Mouse (Mus musculus): ENCODE results near the gene Agpat3.

Agpat3 gene

GRCm38 (mm10) chr10:78290730-78291535 is 61.4 kb downstream of the Agpat3 start:
- peak; percentile 50 for DNase-seq

GRCm38 (mm10) chr10:78288896-78289295 is 63.4 kb downstream of the Agpat3 start:
- no peak for DNase-seq

GRCm38 (mm10) chr10:78288135-78288534 is 64.2 kb downstream of the Agpat3 start:
- no peak for DNase-seq

GRCm38 (mm10) chr10:78287465-78288132 is 64.7 kb downstream of the Agpat3 start:
- DNase-seq = no peak

- no peak for DNase-seq
Measured at GRCm38 (mm10) chr10:78285959-78286358, 66.3 kb downstream of the Agpat3 start.

GRCm38 (mm10) chr10:78285409-78285808 is 66.9 kb downstream of the Agpat3 start:
- no peak for DNase-seq

- DNase-seq = no peak
Measured at GRCm38 (mm10) chr10:78284812-78285211, 67.5 kb downstream of the Agpat3 start.

GRCm38 (mm10) chr10:78282411-78282810 is 69.9 kb downstream of the Agpat3 start:
- no peak for DNase-seq

- no peak for DNase-seq
Measured at GRCm38 (mm10) chr10:78280486-78280885, 71.8 kb downstream of the Agpat3 start.

GRCm38 (mm10) chr10:78279210-78279609 is 73.1 kb downstream of the Agpat3 start:
- peak; percentile 79 for DNase-seq

- DNase-seq = no peak
Measured at GRCm38 (mm10) chr10:78277835-78278234, 74.5 kb downstream of the Agpat3 start.

- DNase-seq = no peak
Measured at GRCm38 (mm10) chr10:78276242-78276641, 76.0 kb downstream of the Agpat3 start.

- peak; percentile 10 for DNase-seq
Measured at GRCm38 (mm10) chr10:78272932-78273331, 79.4 kb downstream of the Agpat3 start.

GRCm38 (mm10) chr10:78265881-78266280 is 86.4 kb downstream of the Agpat3 start:
- DNase-seq = no peak

- DNase-seq = no peak
Measured at GRCm38 (mm10) chr10:78264735-78265134, 87.6 kb downstream of the Agpat3 start.

GRCm38 (mm10) chr10:78260916-78261650 is 91.2 kb downstream of the Agpat3 start:
- no peak for DNase-seq

- DNase-seq = peak; percentile 19
Measured at GRCm38 (mm10) chr10:78260322-78260721, 92.0 kb downstream of the Agpat3 start.

GRCm38 (mm10) chr10:78259702-78260101 is 92.6 kb downstream of the Agpat3 start:
- DNase-seq = no peak

GRCm38 (mm10) chr10:78259230-78259629 is 93.1 kb downstream of the Agpat3 start:
- DNase-seq = no peak

GRCm38 (mm10) chr10:78258142-78258675 is 94.1 kb downstream of the Agpat3 start:
- DNase-seq = no peak

GRCm38 (mm10) chr10:78255646-78256059 is 96.6 kb downstream of the Agpat3 start:
- DNase-seq = no peak

GRCm38 (mm10) chr10:78247206-78247605 is 105.1 kb downstream of the Agpat3 start:
- DNase-seq = no peak

- no peak for DNase-seq
Measured at GRCm38 (mm10) chr10:78246725-78247124, 105.6 kb downstream of the Agpat3 start.
